Mouse (Mus musculus): ENCODE measurements around the gene Higd1b. TPM values are rescaled to one million over a fixed set of nuclear protein-coding genes. Genes with fewer than 3 reads are reported as not detected.

Gene Higd1b
- polyA plus RNA-seq, 1 experiment, result 0.15 TPM

DNA sequence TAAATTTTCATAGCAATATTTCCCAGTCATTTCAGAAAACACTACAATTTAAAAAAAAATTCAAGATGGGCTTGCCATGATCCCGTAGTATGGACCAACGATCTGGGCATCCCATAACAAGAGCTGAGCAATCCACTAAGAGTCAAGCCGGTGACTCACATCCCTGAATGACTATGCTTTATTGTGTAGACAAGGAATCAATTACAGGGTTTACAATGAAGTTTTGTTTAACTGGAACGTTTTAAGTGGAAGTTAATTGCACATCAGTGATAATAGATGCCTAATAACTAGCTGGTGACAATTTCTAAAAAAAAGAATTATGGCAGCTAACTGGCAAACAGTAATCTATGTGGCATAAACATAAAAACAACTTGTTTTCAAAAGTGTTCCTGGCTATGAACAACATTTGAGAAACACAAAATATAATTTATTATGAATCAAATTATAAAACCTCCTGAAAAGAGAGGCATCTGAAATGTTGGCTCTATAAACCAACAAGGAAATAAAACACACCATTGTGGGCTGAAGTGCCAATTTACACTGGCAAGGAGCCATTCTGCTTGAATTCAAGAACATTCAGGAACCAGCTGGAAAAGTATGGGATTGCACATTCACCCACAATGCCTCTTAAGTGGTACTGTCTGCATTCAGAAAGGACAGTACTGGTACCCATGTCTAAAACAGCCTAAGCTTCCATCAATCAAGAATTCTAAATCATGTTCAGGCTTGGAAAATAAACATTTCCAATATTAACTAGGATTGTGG lies 24.7 kb upstream of the Higd1b start:
- TF ChIP-seq CTCF (IDR thresholded peaks at IDR 0.05; ENCODE audit: extremely low read depth, insufficient read depth, insufficient read length, insufficient replicate concordance), result no peak
- Histone ChIP-seq H3K27ac (ENCODE audit: insufficient read depth, low read length) (no peak overlapping the region), H3K27me3 (ENCODE audit: control insufficient read depth, insufficient read depth, low read length) (no peaks in the 10 kb centered on the region; the same call in 1 of the 2 replicates), H3K4me1 (ENCODE audit: control insufficient read depth, insufficient read depth, insufficient read length) (no peaks in the 10 kb centered on the region; the same call in 1 of the 2 replicates), H3K4me3 (ENCODE audit: extremely low read depth, insufficient read depth, insufficient read length) (no peak overlapping the region), H3K36me3 (ENCODE audit: control insufficient read depth, insufficient read depth, low read length) (no peaks in the 10 kb centered on the region)
- WGBS, result 66% methylated on average over 4 of the region's 4 CpGs
- no peak for DNase-seq (ENCODE audit: low read depth in 1 of 2, low spot score in 2 of 2)

DNA sequence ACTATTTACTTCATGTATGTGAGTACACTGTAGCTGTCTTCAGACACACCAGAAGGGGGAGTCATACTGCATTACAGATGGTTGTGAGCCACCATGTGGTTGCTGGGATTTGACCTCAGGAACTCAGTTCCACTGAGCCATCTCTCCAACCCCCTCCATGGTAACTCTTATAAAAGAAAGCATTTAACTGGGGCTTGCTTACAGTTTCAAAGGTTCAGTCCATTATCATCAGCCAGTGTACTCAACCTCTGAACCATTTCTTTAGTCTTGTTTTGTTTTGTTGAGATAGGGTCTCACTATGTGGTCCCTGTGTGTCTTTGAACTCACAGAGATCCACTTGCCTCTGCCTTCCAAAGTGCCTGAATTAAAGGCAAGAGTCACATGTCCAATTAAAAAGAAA lies 20.8 kb upstream of the Higd1b start:
- no peak overlapping the region for H3K27ac ChIP-seq (ENCODE audit: insufficient read depth, low read length)
- no peak for TF ChIP-seq POLR2A (IDR thresholded peaks at IDR 0.05; ENCODE audit: low read depth, low read length)
- no peaks in the 10 kb centered on the region for H3K36me3 ChIP-seq (ENCODE audit: control insufficient read depth, insufficient read depth, low read length)
- peaks cover 3% of the 10 kb centered on the region for H3K4me1 ChIP-seq (ENCODE audit: control insufficient read depth, insufficient read depth, insufficient read length)
- peaks cover 16% of the 10 kb centered on the region for H3K27me3 ChIP-seq (ENCODE audit: control insufficient read depth, insufficient read depth, low read length)
- H3K4me3 ChIP-seq (ENCODE audit: extremely low read depth, insufficient read depth, insufficient read length), result no peak overlapping the region
- DNase-seq (ENCODE audit: low read depth in 1 of 2, low spot score in 2 of 2), result no peak

DNA sequence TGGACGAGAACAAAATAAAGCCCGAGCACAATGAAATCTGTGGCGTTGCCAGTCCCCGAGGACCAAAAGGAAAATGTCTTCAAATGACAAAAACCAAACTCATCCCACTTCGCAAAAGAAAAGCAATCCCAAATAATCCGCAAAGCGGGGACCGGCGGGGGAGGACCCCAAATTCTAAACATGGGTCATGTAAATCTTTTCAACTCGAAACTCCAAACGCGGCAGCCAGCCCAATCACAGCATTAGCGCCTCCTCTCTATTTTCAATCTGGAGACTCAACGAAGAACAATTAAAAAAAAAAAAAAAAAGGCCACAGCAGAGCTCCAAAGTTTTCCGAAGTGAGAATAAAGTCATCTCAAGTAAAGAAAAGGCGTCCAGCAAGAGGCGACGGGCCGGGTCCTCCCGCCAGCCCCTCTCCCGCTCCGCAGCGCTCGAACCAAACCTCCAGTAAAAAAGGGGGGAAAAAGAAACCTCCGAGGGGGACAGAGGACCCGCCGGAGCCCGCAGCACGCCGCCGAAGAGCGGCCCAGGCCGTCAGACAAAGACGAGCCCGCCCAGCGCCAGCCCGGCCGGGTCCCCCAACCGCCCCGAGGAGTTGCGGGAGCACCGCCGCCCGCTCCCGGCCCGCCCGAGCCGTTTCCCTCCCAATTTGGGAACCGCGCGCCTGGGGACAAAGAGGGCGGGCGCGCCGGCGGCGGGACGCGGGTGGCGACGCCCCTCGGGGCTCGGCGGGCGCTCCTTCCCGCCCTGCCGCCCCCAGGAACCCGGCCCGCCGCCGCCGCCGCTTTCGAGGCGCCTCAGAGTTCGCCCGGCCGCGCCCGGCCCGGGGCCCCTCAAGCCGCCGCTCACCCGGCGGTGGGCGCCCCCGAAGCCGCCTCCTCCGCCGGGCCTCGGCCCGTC lies 17.3 kb upstream of the Higd1b start:
- DNase-seq (ENCODE audit: low read depth in 1 of 2, low spot score in 2 of 2), result no peak

DNA sequence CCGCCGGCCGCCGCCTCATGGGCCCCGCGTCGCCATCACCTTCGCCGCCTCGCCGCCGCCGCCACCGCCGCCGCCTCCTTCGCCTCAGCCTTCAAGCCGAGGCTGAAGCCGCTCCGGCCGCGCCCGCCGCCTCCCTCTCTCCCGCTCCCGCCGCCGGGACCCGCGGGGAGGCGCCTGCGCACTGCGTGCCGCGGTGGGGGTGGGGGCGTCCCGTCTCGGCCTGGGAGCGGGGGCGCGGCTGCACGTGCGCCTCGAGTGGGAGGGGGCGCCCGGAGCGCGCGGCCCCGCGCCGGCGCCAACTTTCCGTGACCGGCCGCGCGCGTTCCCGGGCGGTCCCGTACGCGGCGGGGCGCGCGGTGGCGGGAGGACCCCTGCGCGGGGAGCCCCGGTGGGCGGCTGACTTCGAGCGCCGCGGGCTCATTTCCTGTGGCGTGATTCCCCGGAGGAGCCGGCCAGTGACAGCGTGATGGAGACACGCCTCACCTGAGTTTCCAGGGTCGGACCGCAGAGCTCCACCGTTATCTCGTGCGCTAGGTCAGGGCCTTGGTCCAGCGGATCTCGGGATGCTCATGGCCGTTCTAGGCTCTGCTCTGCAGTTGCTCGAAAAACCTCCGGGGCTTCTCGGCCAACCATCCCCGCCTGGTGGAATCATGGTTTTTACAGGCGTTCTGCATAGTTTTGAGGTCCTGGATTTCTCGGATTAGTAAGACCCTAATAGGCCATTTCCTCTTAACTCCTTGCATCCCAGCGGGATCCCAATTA lies 16.4 kb upstream of the Higd1b start, which contains the start of gene Gjc1:
TSS of gene Gjc1 (minus strand) at position 680 of the 762 bp plus-strand sequence.
- peak within 1 kb of the TSS; percentile 42; the same call in 1 of the 2 replicates for H3K4me3 ChIP-seq (ENCODE audit: extremely low read depth, insufficient read depth, insufficient read length)
- H3K27me3 ChIP-seq (ENCODE audit: control insufficient read depth, insufficient read depth, low read length), result peaks cover 20% of the 10 kb centered on the region
- no peak within 1 kb of the TSS for H3K27ac ChIP-seq (ENCODE audit: insufficient read depth, low read length)
- H3K4me1 ChIP-seq (ENCODE audit: control insufficient read depth, insufficient read depth, insufficient read length), result peaks cover 3% of the 10 kb centered on the region
- no peak for DNase-seq (ENCODE audit: low read depth in 1 of 2, low spot score in 2 of 2)
- 1% methylated on average over 91 of the region's 97 CpGs for WGBS
- no peaks in the 10 kb centered on the region for H3K36me3 ChIP-seq (ENCODE audit: control insufficient read depth, insufficient read depth, low read length)
- TF ChIP-seq CTCF (IDR thresholded peaks at IDR 0.05; ENCODE audit: extremely low read depth, insufficient read depth, insufficient read length, insufficient replicate concordance) (no peak), POLR2A (IDR thresholded peaks at IDR 0.05; ENCODE audit: low read depth, low read length) (no peak)

More for the DNA sequence above, 17.3 kb upstream of the Higd1b start:
- peaks cover 20% of the 10 kb centered on the region for H3K27me3 ChIP-seq (ENCODE audit: control insufficient read depth, insufficient read depth, low read length)
- no peaks in the 10 kb centered on the region for H3K36me3 ChIP-seq (ENCODE audit: control insufficient read depth, insufficient read depth, low read length)
- no peak overlapping the region for H3K27ac ChIP-seq (ENCODE audit: insufficient read depth, low read length)
- peak overlapping the region; percentile 42 for H3K4me3 ChIP-seq (ENCODE audit: extremely low read depth, insufficient read depth, insufficient read length)
- WGBS, result 2% methylated on average over 78 of the region's 92 CpGs
- no peak for TF ChIP-seq CTCF (IDR thresholded peaks at IDR 0.05; ENCODE audit: extremely low read depth, insufficient read depth, insufficient read length, insufficient replicate concordance)
- no peak for TF ChIP-seq POLR2A (IDR thresholded peaks at IDR 0.05; ENCODE audit: low read depth, low read length)
- peaks cover 3% of the 10 kb centered on the region for H3K4me1 ChIP-seq (ENCODE audit: control insufficient read depth, insufficient read depth, insufficient read length)

DNA sequence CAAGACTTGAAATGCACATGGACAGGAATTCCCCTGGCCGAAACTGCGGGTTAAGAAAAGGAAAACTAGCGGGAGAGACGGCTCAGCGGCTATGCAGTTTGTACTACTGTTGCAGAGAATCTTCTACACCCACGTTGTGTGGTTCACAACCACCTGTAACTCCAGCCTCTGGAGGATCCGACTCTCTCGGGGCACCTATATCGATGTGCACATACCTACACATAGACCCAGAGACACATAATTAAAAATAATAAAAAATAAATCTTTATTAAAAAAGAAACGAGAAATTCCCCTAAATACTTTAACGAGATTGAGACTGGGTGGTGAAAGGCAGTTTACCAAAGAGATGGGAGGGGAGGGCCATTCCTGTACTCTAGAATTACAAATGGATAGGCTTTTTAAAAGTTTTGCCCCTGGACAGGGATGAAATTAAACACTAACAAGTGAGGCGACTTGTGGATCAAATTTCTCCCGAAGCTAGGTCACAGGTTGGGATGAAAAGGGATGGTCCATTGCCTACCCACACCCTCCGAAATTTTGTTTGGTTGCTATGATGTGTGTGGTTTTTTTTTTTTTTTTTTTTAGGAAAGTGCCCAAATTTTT lies 15.8 kb upstream of the Higd1b start:
- no peak for TF ChIP-seq CTCF (IDR thresholded peaks at IDR 0.05; ENCODE audit: extremely low read depth, insufficient read depth, insufficient read length, insufficient replicate concordance)
- DNase-seq (ENCODE audit: low read depth in 1 of 2, low spot score in 2 of 2), result no peak
- H3K36me3 ChIP-seq (ENCODE audit: control insufficient read depth, insufficient read depth, low read length), result no peaks in the 10 kb centered on the region
- no peak overlapping the region for H3K4me3 ChIP-seq (ENCODE audit: extremely low read depth, insufficient read depth, insufficient read length)
- H3K27ac ChIP-seq (ENCODE audit: insufficient read depth, low read length), result no peak overlapping the region
- peaks cover 3% of the 10 kb centered on the region for H3K4me1 ChIP-seq (ENCODE audit: control insufficient read depth, insufficient read depth, insufficient read length)
- WGBS, result 11% methylated on average over 14 of the region's 14 CpGs
- peaks cover 20% of the 10 kb centered on the region for H3K27me3 ChIP-seq (ENCODE audit: control insufficient read depth, insufficient read depth, low read length)

DNA sequence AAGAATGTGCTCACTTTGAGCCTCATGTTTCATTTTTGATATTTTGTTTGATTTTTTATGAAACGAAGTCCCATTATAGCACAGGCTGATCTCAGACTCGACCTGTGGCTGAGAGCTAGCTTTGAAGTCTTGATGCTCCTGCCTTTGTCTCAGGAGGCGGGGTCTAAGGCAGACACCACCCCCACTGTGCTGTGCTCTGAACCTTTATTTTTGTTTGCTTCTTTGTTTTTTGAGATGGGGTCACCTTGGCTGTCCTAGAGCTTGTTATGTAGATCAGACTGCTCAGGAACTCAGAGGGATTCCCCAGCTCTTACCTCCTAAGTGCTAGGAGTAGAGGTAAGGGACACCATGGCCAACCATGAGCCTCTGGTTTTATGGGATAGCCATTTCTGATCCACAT lies 15.2 kb upstream of the Higd1b start:
- H3K27ac ChIP-seq (ENCODE audit: insufficient read depth, low read length), result no peak overlapping the region
- H3K4me3 ChIP-seq (ENCODE audit: extremely low read depth, insufficient read depth, insufficient read length), result no peak overlapping the region
- H3K27me3 ChIP-seq (ENCODE audit: control insufficient read depth, insufficient read depth, low read length), result peaks cover 22% of the 10 kb centered on the region
- peaks cover 3% of the 10 kb centered on the region for H3K4me1 ChIP-seq (ENCODE audit: control insufficient read depth, insufficient read depth, insufficient read length)
- DNase-seq (ENCODE audit: low read depth in 1 of 2, low spot score in 2 of 2), result no peak
- 30% methylated on average over 3 of the region's 3 CpGs for WGBS
- H3K36me3 ChIP-seq (ENCODE audit: control insufficient read depth, insufficient read depth, low read length), result no peaks in the 10 kb centered on the region
- TF ChIP-seq POLR2A (IDR thresholded peaks at IDR 0.05; ENCODE audit: low read depth, low read length), result no peak
- no peak for TF ChIP-seq CTCF (IDR thresholded peaks at IDR 0.05; ENCODE audit: extremely low read depth, insufficient read depth, insufficient read length, insufficient replicate concordance)

Measured in spleen, adult 2 months (tissue).